Mouse (Mus musculus) olfactory bulb, adult 2 months (tissue): ENCODE measurements around the gene Ctbp1. TPM values are rescaled to one million over a fixed set of nuclear protein-coding genes. Genes with fewer than 3 reads are reported as not detected.

Source experiments
- H3K27ac ChIP-seq: fragments of 200-500 bp; 2 replicates; pipeline ENCODE4 v1.5.1; 2012; ENCODE audit warnings: low read depth, low read length; ENCODE audit not compliant: insufficient read depth
- H3K4me1 ChIP-seq: fragments of 200-500 bp; 2 replicates; pipeline ENCODE4 v1.6.1; 2012; ENCODE audit warnings: low read length; ENCODE audit not compliant: control insufficient read depth, insufficient read depth
- H3K4me3 ChIP-seq: fragments of 200-500 bp; 2 replicates; pipeline ENCODE4 v1.5.1; 2012; ENCODE audit warnings: mild to moderate bottlenecking, low read depth, low read length, moderate library complexity; ENCODE audit not compliant: insufficient read depth
- CTCF ChIP-seq: fragments of 200-500 bp; IDR thresholded peaks from 2 replicates; pipeline ENCODE4 v1.5.1; 2012; ENCODE audit warnings: low read depth, mild to moderate bottlenecking, low read length, moderate library complexity; ENCODE audit not compliant: insufficient read depth
- POLR2A ChIP-seq: fragments of 200-500 bp; IDR thresholded peaks from 2 replicates; pipeline ENCODE4 v1.6.1; 2012; ENCODE audit warnings: mild to moderate bottlenecking, low read depth, low read length, moderate library complexity; ENCODE audit not compliant: insufficient read depth
- WGBS: fragments of 180-500 bp; shearing (Covaris S2); methylation state at CpG from one replicate; pipeline ENCODE4 v1.1.7; 2018; 5-methylcytosine and 5-hydroxymethylcytosine counted together
- polyA plus RNA-seq: library from polyadenylated mRNA; stranded (reverse); fragments of >200 nt; gene quantifications from 2 replicates; pipeline ENCODE4 v1.2.4, GENCODE M21; 2012; ENCODE audit warnings: low replicate concordance; ENCODE audit not compliant: missing spikeins, insufficient read depth, insufficient read length

Ctbp1 gene
- polyA plus RNA-seq, 1 experiment, result not detected

DNA sequence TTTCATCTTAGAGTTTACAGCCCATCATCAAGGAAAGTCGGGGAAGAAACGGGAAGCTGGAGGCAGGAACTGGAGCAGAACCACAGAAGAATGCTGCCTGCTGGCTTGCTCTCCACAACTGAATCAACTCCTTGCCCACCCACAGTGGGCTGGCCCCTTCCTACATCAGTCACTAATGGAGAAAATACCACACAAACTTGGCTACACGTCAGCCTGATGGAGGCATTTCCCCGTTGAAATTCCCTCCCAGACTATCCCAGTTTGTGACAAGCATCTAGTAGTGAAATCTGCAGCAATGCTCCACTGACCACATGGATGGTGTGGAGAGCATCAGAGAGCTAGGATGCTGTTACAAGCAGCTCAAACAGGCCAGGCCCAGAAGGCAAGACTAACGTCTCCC lies 42.0 kb downstream of the Ctbp1 start:
- WGBS, result 78% methylated on average over 5 of the region's 5 CpGs
- no peak overlapping the region for H3K4me3 ChIP-seq

DNA sequence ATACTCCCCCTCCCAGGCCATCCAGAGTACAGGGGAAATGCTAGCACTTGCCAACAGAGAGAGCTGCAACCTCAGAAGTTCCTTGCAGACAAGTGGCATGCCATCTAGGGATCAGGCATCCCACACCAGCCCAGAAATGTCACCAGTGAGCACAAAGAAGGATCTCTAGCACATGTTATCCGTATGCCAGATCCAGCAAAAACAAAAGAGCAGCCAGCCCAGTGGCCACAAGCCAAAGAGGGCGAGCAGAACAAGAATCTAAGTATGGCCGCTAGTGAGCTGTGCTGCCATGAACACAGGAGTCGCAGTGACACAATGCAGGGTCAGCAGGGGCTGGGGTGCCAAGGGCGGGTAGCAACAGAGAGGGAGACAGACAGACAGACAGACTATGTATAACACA lies 44.5 kb downstream of the Ctbp1 start:
- H3K4me3 ChIP-seq, result no peak overlapping the region
- no peak overlapping the region for H3K27ac ChIP-seq
- H3K4me1 ChIP-seq, result peaks cover 14% of the 10 kb centered on the region; the same call in 1 of the 2 replicates
- no peak for TF ChIP-seq POLR2A
- no peak for TF ChIP-seq CTCF
- 47% methylated on average over 5 of the region's 5 CpGs for WGBS

More for the DNA sequence above, 42.0 kb downstream of the Ctbp1 start:
- Histone ChIP-seq H3K4me1 (peaks cover 14% of the 10 kb centered on the region; the same call in 1 of the 2 replicates), H3K27ac (no peak overlapping the region)
- TF ChIP-seq POLR2A, result no peak
- no peak for TF ChIP-seq CTCF

DNA sequence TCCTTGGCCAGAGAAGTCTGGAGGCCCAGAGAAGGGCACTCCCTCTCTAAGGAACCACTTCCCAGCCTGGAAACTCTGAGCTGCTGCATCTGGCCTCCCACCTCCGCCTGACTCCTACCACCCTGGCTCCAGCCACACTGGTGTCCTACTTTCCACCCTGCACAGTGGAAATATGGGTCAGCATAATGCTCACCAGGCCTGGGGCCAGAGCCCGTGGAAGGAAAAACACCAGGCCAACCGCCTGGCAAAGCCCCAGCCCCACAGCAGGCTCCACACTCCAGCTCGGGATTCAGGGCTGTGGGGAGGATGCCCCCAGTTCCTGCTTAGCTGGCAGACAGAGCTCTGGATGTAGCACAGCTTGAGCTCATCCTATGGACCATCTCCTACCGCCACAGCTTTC lies 46.4 kb downstream of the Ctbp1 start:
- TF ChIP-seq POLR2A (no peak), CTCF (no peak)
- peaks cover 14% of the 10 kb centered on the region; the same call in 1 of the 2 replicates for H3K4me1 ChIP-seq
- peak overlapping the region; percentile 34; the same call in 1 of the 2 replicates for H3K27ac ChIP-seq
- H3K4me3 ChIP-seq, result no peak overlapping the region
- WGBS, result 46% methylated on average over 5 of the region's 5 CpGs

DNA sequence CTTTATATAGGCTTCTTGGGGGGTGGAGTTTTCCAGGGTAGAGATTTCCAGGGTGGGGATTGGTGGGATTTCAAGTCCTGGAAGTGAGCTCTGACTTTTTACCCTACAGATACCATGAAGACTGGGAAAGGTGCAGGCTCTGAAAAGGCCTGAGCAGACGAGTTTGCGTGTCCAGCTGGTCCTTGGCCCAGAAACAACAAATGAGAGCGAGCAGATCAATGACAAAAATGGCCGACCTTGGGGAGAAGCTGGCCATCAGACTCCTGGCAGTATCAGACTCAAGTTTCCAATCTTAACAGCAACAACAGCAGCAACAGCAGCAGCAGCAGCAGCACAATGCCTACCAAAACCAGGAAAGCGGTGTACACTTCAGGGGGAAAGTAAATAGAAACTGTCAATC lies 49.1 kb downstream of the Ctbp1 start:
- TF ChIP-seq POLR2A, result no peak
- no peak for TF ChIP-seq CTCF
- Histone ChIP-seq H3K4me3 (no peak overlapping the region), H3K27ac (no peak overlapping the region), H3K4me1 (peaks cover 19% of the 10 kb centered on the region)
- WGBS, result 88% methylated on average over 5 of the region's 5 CpGs

DNA sequence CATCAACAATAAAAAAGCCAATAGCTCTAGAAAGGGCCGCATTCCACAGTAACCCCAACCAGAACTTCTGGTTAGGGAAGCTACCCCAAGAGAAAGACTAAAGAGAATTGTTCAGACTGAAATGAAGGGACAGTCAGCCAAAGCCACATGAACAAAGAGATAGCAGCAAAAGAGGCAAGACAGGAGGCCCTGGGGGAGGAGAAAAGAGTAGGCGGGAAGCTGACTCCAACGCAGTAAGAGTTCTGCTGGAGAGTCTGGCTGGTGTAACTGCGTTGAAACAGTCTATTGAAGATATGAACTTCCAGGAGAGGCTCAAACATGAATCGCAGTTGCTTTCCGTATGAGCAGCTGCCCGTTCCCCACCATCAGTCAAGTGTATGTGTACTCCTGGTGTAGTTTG lies 50.3 kb downstream of the Ctbp1 start:
- Histone ChIP-seq H3K4me3 (no peak overlapping the region), H3K4me1 (peaks cover 26% of the 10 kb centered on the region), H3K27ac (no peak overlapping the region)
- TF ChIP-seq POLR2A (no peak), CTCF (no peak)
- 82% methylated on average over 7 of the region's 7 CpGs for WGBS

DNA sequence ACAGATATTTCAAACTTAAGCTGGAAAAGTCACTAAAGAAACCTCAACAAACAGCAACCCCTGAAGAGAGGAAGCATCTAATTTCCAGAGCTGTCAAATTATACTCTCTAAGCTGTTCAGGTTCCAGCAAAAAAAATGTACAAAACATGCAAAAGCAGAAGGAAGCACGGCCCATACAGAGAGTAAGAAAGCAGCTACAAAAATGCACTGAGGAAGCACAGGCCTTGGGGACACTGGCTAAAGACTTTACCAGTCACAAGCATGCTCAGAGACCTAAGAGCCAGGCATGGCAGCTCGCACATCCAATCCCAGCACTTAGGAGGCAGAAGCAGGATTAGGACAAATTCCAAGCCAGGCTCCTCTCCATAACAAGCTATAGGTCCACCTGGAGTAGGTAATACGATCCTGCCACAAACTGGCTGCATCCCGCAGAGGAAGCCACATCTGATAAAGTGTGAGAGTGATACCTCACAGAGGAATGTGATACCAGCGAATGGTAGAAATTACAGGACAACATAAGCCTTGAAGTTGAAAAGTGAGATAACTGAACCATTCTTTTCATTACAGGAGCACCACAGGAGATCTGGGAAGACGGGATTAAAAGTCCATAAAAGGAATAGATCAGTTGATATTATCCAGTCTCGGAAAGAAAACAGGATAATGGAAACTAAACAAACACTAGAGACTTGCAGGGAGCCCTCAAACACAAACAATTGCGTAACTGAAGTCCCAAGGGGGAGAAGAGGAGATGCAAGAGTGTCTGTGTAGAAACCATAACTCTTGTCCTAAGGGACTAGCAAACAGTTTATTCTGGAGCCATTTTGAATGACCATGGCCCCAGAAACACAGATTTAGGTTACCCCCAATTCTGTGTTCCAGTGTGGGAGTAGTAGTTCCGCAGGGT lies 51.7 kb downstream of the Ctbp1 start:
- WGBS, result 80% methylated on average over 9 of the region's 9 CpGs
- TF ChIP-seq POLR2A (no peak), CTCF (no peak)
- no peak overlapping the region for H3K27ac ChIP-seq
- H3K4me3 ChIP-seq, result no peak overlapping the region
- peaks cover 23% of the 10 kb centered on the region for H3K4me1 ChIP-seq

DNA sequence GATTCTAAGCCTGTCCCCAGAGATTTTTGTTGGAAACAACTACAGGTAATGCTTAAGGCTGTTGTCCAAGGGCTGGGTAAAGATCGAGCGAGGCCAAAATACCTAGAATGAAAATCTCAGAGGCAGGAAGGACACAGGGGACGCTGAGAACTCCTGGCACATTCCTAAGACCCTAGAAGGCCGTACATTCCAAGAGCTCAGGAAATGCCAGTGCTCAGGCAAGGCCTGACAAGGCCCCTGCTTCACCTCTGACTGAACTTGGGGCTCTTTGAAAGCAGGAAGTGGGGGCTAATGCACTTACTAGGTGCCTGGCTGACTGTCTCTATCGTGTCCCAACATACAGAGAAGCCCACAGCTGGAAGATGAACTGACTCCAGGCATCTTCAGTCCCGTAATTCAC lies 52.4 kb downstream of the Ctbp1 start:
- Histone ChIP-seq H3K27ac (no peak overlapping the region), H3K4me3 (no peak overlapping the region), H3K4me1 (peaks cover 29% of the 10 kb centered on the region)
- WGBS, result 89% methylated on average over 6 of the region's 6 CpGs
- TF ChIP-seq POLR2A (no peak), CTCF (no peak)

DNA sequence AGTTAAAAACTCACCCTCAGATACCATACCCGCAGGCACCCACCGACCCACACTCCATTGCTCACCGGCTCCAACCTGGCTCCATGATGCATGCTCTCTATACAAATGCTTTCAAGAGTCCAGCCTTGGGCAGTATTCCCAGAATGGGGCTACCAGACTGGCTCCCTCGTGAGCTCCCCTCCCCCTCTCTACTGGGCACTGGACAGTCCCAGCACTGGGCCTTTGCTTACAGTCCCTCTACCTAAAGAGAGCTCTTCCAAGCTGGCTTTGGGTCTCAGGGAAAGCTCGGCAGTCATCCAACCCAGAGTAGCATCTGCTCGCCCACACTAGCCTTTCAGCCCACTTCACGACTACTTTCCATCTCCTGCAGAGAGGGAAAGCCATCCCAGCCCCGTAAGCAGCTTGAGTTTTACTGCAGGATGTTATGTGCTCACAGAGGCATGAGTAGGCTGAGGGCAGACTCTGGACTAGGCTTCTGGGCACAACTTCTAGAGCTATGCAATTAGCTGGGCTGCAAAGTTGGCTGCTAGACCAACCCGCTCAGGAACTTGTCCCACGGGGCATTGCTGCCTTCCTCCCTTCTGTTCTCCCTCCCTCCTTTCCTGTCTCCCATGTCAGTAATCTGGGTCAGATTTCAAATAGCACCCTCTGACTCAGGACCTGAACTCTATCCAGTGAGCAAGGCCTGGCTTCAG lies 54.3 kb downstream of the Ctbp1 start:
- peaks cover 33% of the 10 kb centered on the region for H3K4me1 ChIP-seq
- H3K4me3 ChIP-seq, result no peak overlapping the region
- TF ChIP-seq POLR2A (no peak), CTCF (no peak)
- H3K27ac ChIP-seq, result no peak overlapping the region
- 49% methylated on average over 10 of the region's 10 CpGs for WGBS

DNA sequence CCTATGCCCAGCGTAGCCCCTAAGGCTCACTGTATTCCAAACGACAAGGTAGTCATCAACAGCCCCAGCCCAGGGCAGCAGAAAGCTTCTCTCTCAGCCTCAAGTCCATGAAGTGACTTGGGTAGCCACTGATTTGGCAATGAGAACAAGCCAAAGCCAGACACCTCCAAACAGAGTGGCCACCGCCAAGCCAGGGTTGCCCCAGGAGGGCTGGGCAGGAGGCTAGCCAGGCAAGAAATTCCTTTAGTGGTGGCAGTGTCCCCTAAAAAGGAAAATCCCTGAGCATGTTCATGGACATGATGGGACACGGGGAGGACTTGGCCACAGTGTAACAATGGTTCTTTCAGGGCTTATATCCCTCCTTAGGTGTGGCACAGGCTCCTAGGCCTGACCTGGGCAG lies 55.0 kb downstream of the Ctbp1 start:
- TF ChIP-seq CTCF (no peak), POLR2A (no peak)
- WGBS, result 91% methylated on average over 4 of the region's 4 CpGs
- Histone ChIP-seq H3K4me1 (peaks cover 33% of the 10 kb centered on the region), H3K27ac (no peak overlapping the region), H3K4me3 (no peak overlapping the region)
